Mouse (Mus musculus) ES-E14 (cell line): Measurements from ENCODE around the gene Sptbn1.

ENCODE experiments used
- CHD2 ChIP-seq: IDR thresholded peaks from 2 replicates; pipeline ENCODE4 v1.6.1; 2014; ENCODE audit warnings: mild to moderate bottlenecking, low read depth, low read length, inconsistent platforms
- HCFC1 ChIP-seq: IDR thresholded peaks from 2 replicates; pipeline ENCODE4 v1.6.1; 2012; ENCODE audit warnings: low read length, inconsistent platforms, borderline replicate concordance; ENCODE audit not compliant: insufficient read depth
- ZNF384 ChIP-seq: IDR thresholded peaks from 2 replicates; pipeline ENCODE4 v1.6.1; 2012; ENCODE audit warnings: low read depth, low read length, inconsistent platforms

DNA sequence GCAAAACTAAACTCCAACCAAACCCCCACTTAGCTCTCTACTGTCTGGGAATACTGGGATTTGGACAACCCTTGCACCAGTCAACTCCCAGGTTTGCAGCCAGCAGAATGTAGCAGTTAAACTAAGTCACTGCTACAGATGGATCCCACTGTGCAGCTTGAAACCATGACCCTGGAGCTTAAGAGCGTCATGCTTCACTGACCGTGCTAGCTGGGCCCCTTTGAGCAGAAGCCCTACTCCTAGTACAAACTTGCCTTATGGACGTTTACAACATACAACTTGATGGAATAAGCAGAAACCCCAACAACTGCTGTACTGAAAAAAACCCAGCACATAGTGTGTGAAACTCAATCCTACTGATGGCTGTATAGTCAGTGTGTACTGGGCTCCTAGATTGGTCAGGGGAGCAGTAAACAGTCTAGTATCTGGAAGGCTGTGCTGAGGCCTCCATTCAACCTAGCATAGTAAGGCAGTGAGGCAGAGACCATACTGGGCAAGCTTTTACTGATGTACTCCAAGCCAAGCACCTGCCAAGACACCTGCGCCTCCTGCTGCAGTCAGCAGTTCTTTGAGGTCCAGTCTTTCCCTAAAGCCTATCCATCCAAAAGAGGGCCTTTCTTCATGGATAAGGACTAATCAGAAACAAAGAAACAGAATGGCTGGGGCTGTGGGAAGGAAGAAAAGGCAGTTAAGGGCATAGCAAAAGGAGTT, 108.3 kb downstream of the Sptbn1 start:
- no peak for TF ChIP-seq CHD2
- TF ChIP-seq HCFC1 = no peak
- no peak for TF ChIP-seq ZNF384
